ENCODE assay signal across 9 mouse cellular contexts in genomic region chr11:96319910-96320309, GRCm38 (mm10). TPM values are rescaled to one million over a fixed set of nuclear protein-coding genes. Genes with fewer than 3 reads are reported as not detected.
DNase-seq lines count a peak whose midpoint lies in the region; ATAC-seq and TF ChIP-seq lines count a peak whose summit lies in the region.
"Had no signal": no experiment of that assay in that cellular context is flagged by ENCODE, and none has a peak within 500 bp of the region (broad histone marks: within the 10 kb centered on the region; RNA-seq: fewer than 3 reads in every experiment).

No protein-coding gene starts in this region.

- no peak for TF ChIP-seq CTCF in bone marrow, adult 2 months (IDR thresholded peaks at IDR 0.05; ENCODE audit: control insufficient read depth, insufficient read depth, low read length)
- no peak for TF ChIP-seq CTCF in left cerebral cortex, adult 2 months (IDR thresholded peaks at IDR 0.05)

- peak; percentile 80 for DNase-seq in adrenal gland, adult 2 months
- no peak for DNase-seq in adrenal gland, adult 8-10 months
- DNase-seq in kidney, adult 9 months, result peak; percentile 72
- DNase-seq in frontal cortex, postnatal 36 days (ENCODE audit: low spot score in 2 of 2), result no peak
- DNase-seq in left cerebral cortex, adult 2 months (ENCODE audit: extremely low spot score in 1 of 2, low spot score in 2 of 2), result no peak

- no peak for TF ChIP-seq POLR2A in bone marrow, adult 2 months (IDR thresholded peaks at IDR 0.05; ENCODE audit: borderline replicate concordance, control insufficient read depth, low read depth, low read length)

- no peak for ATAC-seq in megakaryocyte-erythroid progenitor cell, adult 5-6 weeks (replicated peaks; ENCODE audit: low FRiP score, low TSS enrichment, poor library complexity, severe bottlenecking)

- intact Hi-C loops in left cerebral cortex, adult 2 months (cut with DNase I), result loop anchor here (5.0 to 10.0 kb wide), 3 partner anchors 32 to 315 kb away; partner anchors contain the start of genes Hoxb2 and Igf2bp1

- H3K4me3 ChIP-seq in bone marrow, adult 2 months (replicated peaks; ENCODE audit: control insufficient read depth, low read depth, low read length), result peak overlapping the region; percentile 39
- peak overlapping the region; percentile 61 for H3K4me3 ChIP-seq in macrophage (ENCODE audit: inconsistent target)
- no peak overlapping the region for H3K4me3 ChIP-seq in left cerebral cortex, adult 2 months

- 7% methylated on average over 29 of the region's 29 CpGs for WGBS in bone marrow, adult 2 months
- WGBS in macrophage (ENCODE audit: missing documents), result 21% methylated on average over 26 of the region's 29 CpGs

- H3K4me1 ChIP-seq in bone marrow, adult 2 months (ENCODE audit: control insufficient read depth, insufficient read depth, low read length), result peaks cover 1% of the 10 kb centered on the region; the same call in 1 of the 2 replicates

- H3K36me3 ChIP-seq in macrophage (ENCODE audit: inconsistent target), result no peaks in the 10 kb centered on the region
- H3K36me3 ChIP-seq: embryonic facial prominence, embryonic 12.5 days had no signal

- peaks cover 14% of the 10 kb centered on the region; the same call in 1 of the 2 replicates for H3K79me2 ChIP-seq in macrophage (ENCODE audit: inconsistent target)

- no peak overlapping the region for H3K27ac ChIP-seq in bone marrow, adult 2 months (ENCODE audit: control insufficient read depth, insufficient read depth, low read depth, low read length, poor library complexity)
- no peak overlapping the region for H3K27ac ChIP-seq in macrophage
- H3K27ac ChIP-seq in left cerebral cortex, adult 2 months, result no peak overlapping the region
- H3K27ac ChIP-seq: embryonic facial prominence, embryonic 12.5 days had no signal

RNA-seq across cellular contexts. Expression of gene Hoxb4, which starts 1.8 kb away (rescaled TPM):
- total RNA-seq in adrenal gland, adult 2 months (2021), result 10 to 100 TPM; 16.7 to 21.8 TPM
- polyA plus RNA-seq in adrenal gland, adult 2 months (2012; rRNA removed), result 27.9 and 30.0 TPM in 2 replicates
- 10 to 100 TPM; 19.9 to 45.3 (median 27.0) TPM for total RNA-seq in adrenal gland, adult 8-10 months (2022)
- polyA plus RNA-seq in bone marrow, adult 2 months (2011; ENCODE audit: insufficient read depth, insufficient read length, low replicate concordance, missing spikeins), result 3.3 and 7.6 TPM in 2 replicates
- 10 to 100 TPM in 12 of 26 experiments, 1 to 10 TPM in 14; 3.7 to 24.5 (median 9.3) TPM for total RNA-seq in macrophage (2018; cell fraction: chromatin; rRNA removed)
- total RNA-seq in macrophage (2018; cell fraction: cytosol; rRNA removed), result 1 to 10 TPM; 1.5 to 5.3 (median 3.4) TPM
- 10 to 100 TPM in 16 of 26 experiments, 1 to 10 TPM in 10; 6.3 to 26.9 (median 10.9) TPM for total RNA-seq in macrophage (2018; cell fraction: nucleus; rRNA removed)
- 3.3 to 7.4 TPM (median 4.1 TPM) in 3 replicates for polyA plus RNA-seq in macrophage (2018)
- 0.12 and 0.66 TPM in 2 replicates for total RNA-seq in megakaryocyte-erythroid progenitor cell, adult 5-6 weeks (2014; fragmentation: Nextera tagmentation)
- 0.70 and 1.9 TPM in 2 replicates for total RNA-seq in megakaryocyte-erythroid progenitor cell, adult 5-6 weeks (2017)
- total RNA-seq in left cerebral cortex, adult 2 months (2021), result not detected

RNA-seq across cellular contexts. Expression of gene Hoxb3, which starts 3.2 kb away (rescaled TPM):
- total RNA-seq in adrenal gland, adult 2 months (2021), result 10 to 100 TPM; 20.1 to 21.9 TPM
- polyA plus RNA-seq in adrenal gland, adult 2 months (2012; rRNA removed), result 89.4 and 94.9 TPM in 2 replicates
- total RNA-seq in adrenal gland, adult 8-10 months (2022), result 10 to 100 TPM; 19.4 to 61.4 (median 27.9) TPM
- polyA plus RNA-seq in bone marrow, adult 2 months (2011; ENCODE audit: insufficient read depth, insufficient read length, low replicate concordance, missing spikeins), result 1.0 TPM in 2 replicates
- 10 to 100 TPM in 7 of 26 experiments, 1 to 10 TPM in 18, under 1 TPM in 1; 1.00 to 21.5 (median 7.7) TPM for total RNA-seq in macrophage (2018; cell fraction: chromatin; rRNA removed)
- total RNA-seq in macrophage (2018; cell fraction: cytosol; rRNA removed), result 1 to 10 TPM in 7 of 26 experiments, under 1 TPM in 19; 0.27 to 1.5 (median 0.78) TPM
- 10 to 100 TPM in 4 of 26 experiments, 1 to 10 TPM in 20, under 1 TPM in 2; 0.71 to 20.7 (median 4.8) TPM for total RNA-seq in macrophage (2018; cell fraction: nucleus; rRNA removed)
- 0.95 to 1.2 TPM (median 1.1 TPM) in 3 replicates for polyA plus RNA-seq in macrophage (2018)
- 0.28 and 0.79 TPM in 2 replicates for total RNA-seq in megakaryocyte-erythroid progenitor cell, adult 5-6 weeks (2014; fragmentation: Nextera tagmentation)
- total RNA-seq in megakaryocyte-erythroid progenitor cell, adult 5-6 weeks (2017), result not detected in 2 replicates
- not detected for total RNA-seq in left cerebral cortex, adult 2 months (2021)

RNA-seq across cellular contexts. Expression of gene Hoxb5, which starts 16.8 kb away (rescaled TPM):
- total RNA-seq in adrenal gland, adult 2 months (2021), result 10 to 100 TPM; 15.2 to 31.6 TPM
- 43.4 and 45.6 TPM in 2 replicates for polyA plus RNA-seq in adrenal gland, adult 2 months (2012; rRNA removed)
- 10 to 100 TPM; 25.2 to 38.3 (median 26.7) TPM for total RNA-seq in adrenal gland, adult 8-10 months (2022)
- polyA plus RNA-seq in bone marrow, adult 2 months (2011; ENCODE audit: insufficient read depth, insufficient read length, low replicate concordance, missing spikeins), result 0.52 and 1.3 TPM in 2 replicates
- under 1 TPM in 2 of 26 experiments, not detected in 24; 0.42 to 0.54 TPM for total RNA-seq in macrophage (2018; cell fraction: chromatin; rRNA removed)
- total RNA-seq in macrophage (2018; cell fraction: cytosol; rRNA removed), result not detected
- under 1 TPM in 1 of 26 experiments, not detected in 25; 0.48 TPM for total RNA-seq in macrophage (2018; cell fraction: nucleus; rRNA removed)
- polyA plus RNA-seq in macrophage (2018), result not detected in 3 replicates
- total RNA-seq in megakaryocyte-erythroid progenitor cell, adult 5-6 weeks (2014; fragmentation: Nextera tagmentation), result not detected in 2 replicates
- not detected in 2 replicates for total RNA-seq in megakaryocyte-erythroid progenitor cell, adult 5-6 weeks (2017)
- total RNA-seq in left cerebral cortex, adult 2 months (2021), result not detected

RNA-seq across cellular contexts. Expression of gene Hoxb6, which starts 27.6 kb away (rescaled TPM):
- 10 to 100 TPM; 33.0 to 72.2 TPM for total RNA-seq in adrenal gland, adult 2 months (2021)
- polyA plus RNA-seq in adrenal gland, adult 2 months (2012; rRNA removed), result 201 and 210 TPM in 2 replicates
- 10 to 100 TPM; 56.4 to 77.8 (median 59.5) TPM for total RNA-seq in adrenal gland, adult 8-10 months (2022)
- 1.8 and 4.4 TPM in 2 replicates for polyA plus RNA-seq in bone marrow, adult 2 months (2011; ENCODE audit: insufficient read depth, insufficient read length, low replicate concordance, missing spikeins)
- 1 to 10 TPM in 1 of 26 experiments, under 1 TPM in 1, not detected in 24; 0.66 to 1.1 TPM for total RNA-seq in macrophage (2018; cell fraction: chromatin; rRNA removed)
- total RNA-seq in macrophage (2018; cell fraction: cytosol; rRNA removed), result not detected
- total RNA-seq in macrophage (2018; cell fraction: nucleus; rRNA removed), result under 1 TPM in 1 of 26 experiments, not detected in 25; 0.92 TPM
- not detected in 3 replicates for polyA plus RNA-seq in macrophage (2018)
- not detected in 2 replicates for total RNA-seq in megakaryocyte-erythroid progenitor cell, adult 5-6 weeks (2014; fragmentation: Nextera tagmentation)
- total RNA-seq in megakaryocyte-erythroid progenitor cell, adult 5-6 weeks (2017), result 0.72 TPM in 1 of 2 replicates, not detected in the other
- total RNA-seq in left cerebral cortex, adult 2 months (2021), result not detected
- polyA plus RNA-seq: embryonic facial prominence, embryonic 12.5 days had no signal

RNA-seq across cellular contexts. Expression of gene Hoxb2, which starts 30.4 kb away (rescaled TPM):
- total RNA-seq in adrenal gland, adult 2 months (2021), result 10 to 100 TPM; 18.7 to 22.6 TPM
- polyA plus RNA-seq in adrenal gland, adult 2 months (2012; rRNA removed), result 69.6 and 86.1 TPM in 2 replicates
- total RNA-seq in adrenal gland, adult 8-10 months (2022), result 10 to 100 TPM; 20.8 to 27.5 (median 23.7) TPM
- polyA plus RNA-seq in bone marrow, adult 2 months (2011; ENCODE audit: insufficient read depth, insufficient read length, low replicate concordance, missing spikeins), result 0.72 and 3.0 TPM in 2 replicates
- not detected for total RNA-seq in macrophage (2018; cell fraction: chromatin; rRNA removed)
- total RNA-seq in macrophage (2018; cell fraction: cytosol; rRNA removed), result under 1 TPM in 1 of 26 experiments, not detected in 25; 0.10 TPM
- under 1 TPM in 2 of 26 experiments, not detected in 24; 0.29 to 0.38 TPM for total RNA-seq in macrophage (2018; cell fraction: nucleus; rRNA removed)
- polyA plus RNA-seq in macrophage (2018), result not detected in 3 replicates
- 0.37 TPM in 1 of 2 replicates, not detected in the other for total RNA-seq in megakaryocyte-erythroid progenitor cell, adult 5-6 weeks (2014; fragmentation: Nextera tagmentation)
- total RNA-seq in megakaryocyte-erythroid progenitor cell, adult 5-6 weeks (2017), result 0.42 TPM in 1 of 2 replicates, not detected in the other
- total RNA-seq in left cerebral cortex, adult 2 months (2021), result not detected

Comparison
In these comparisons a context has a peak if more than half of its experiments do, and no peak if none do; other contexts are left out.
1. DNase-seq: peak in adrenal gland, adult 2 months (single experiment) and kidney, adult 9 months (single experiment); none in adrenal gland, adult 8-10 months (single experiment), frontal cortex, postnatal 36 days (0 of 2) and left cerebral cortex, adult 2 months (0 of 2).
2. RNA of gene Hoxb4, which starts 1.8 kb away (total RNA-seq): 19.9 to 45.3 TPM in adrenal gland, adult 8-10 months and 16.7 to 21.8 TPM in adrenal gland, adult 2 months; 0.12 to 1.9 TPM in megakaryocyte-erythroid progenitor cell, adult 5-6 weeks and not detected in left cerebral cortex, adult 2 months; every median in the first group is over 4 times any median in the second.
3. RNA of gene Hoxb3, which starts 3.2 kb away (total RNA-seq): 19.4 to 61.4 TPM in adrenal gland, adult 8-10 months and 20.1 to 21.9 TPM in adrenal gland, adult 2 months; 0.28 to 0.79 TPM in megakaryocyte-erythroid progenitor cell, adult 5-6 weeks and not detected in left cerebral cortex, adult 2 months; every median in the first group is over 10 times any median in the second.
4. RNA of gene Hoxb5, which starts 16.8 kb away (total RNA-seq): 15.2 to 31.6 TPM in adrenal gland, adult 2 months and 25.2 to 38.3 TPM in adrenal gland, adult 8-10 months; not detected in left cerebral cortex, adult 2 months and not detected in megakaryocyte-erythroid progenitor cell, adult 5-6 weeks; every median in the first group is over 10 times any median in the second.